Mouse (Mus musculus) G1E (cell line): ENCODE results near the gene Sh3kbp1. TPM values are rescaled to one million over a fixed set of nuclear protein-coding genes. Genes with fewer than 3 reads are reported as not detected.
A peak's percentile ranks its signal among the peaks of the same experiment; 100 is the strongest.

Experiments
- ATAC-seq: 2 replicates; pipeline ENCODE4 v1.8.0; 2016; ENCODE audit warnings: mild to moderate bottlenecking; ENCODE audit not compliant: insufficient number of reproducible peaks, poor library complexity, low FRiP score, severe bottlenecking; ENCODE audit errors: extremely low read depth
- DNase-seq: peaks from one replicate; pipeline ENCODE4 v3.0.0; 2012; ENCODE audit warnings: low spot score
- H3K27me3 ChIP-seq: 2 replicates; pipeline ENCODE4 v1.6.1; 2012; ENCODE audit warnings: mild to moderate bottlenecking, low read length, inconsistent platforms; ENCODE audit not compliant: insufficient read depth
- H3K36me3 ChIP-seq: replicated peaks from 2 replicates; pipeline ENCODE3; 2012; ENCODE audit warnings: mild to moderate bottlenecking, inconsistent platforms
- H3K4me1 ChIP-seq: 2 replicates; pipeline ENCODE4 v1.6.1; 2012; ENCODE audit warnings: low read depth, low read length, inconsistent platforms, mixed read lengths; ENCODE audit not compliant: insufficient read depth
- H3K4me3 ChIP-seq: 2 replicates; pipeline ENCODE4 v1.5.1; 2012; ENCODE audit warnings: low read depth, mild to moderate bottlenecking, inconsistent platforms, low read length, moderate library complexity, mixed read lengths
- H3K9me3 ChIP-seq: replicated peaks from 2 replicates; pipeline ENCODE4 v1.6.1; 2012; ENCODE audit warnings: inconsistent platforms
- CTCF ChIP-seq: IDR thresholded peaks from 2 replicates; pipeline ENCODE4 v1.5.1; 2012; ENCODE audit warnings: low read depth, low read length, inconsistent platforms, mixed read lengths
- GATA1 ChIP-seq: IDR thresholded peaks from 2 replicates; pipeline ENCODE4 v1.6.1; 2012; ENCODE audit warnings: borderline replicate concordance, low read length, inconsistent platforms, mixed read lengths
- GATA2 ChIP-seq: IDR thresholded peaks from 2 replicates; pipeline ENCODE4 v1.6.1; 2012; ENCODE audit warnings: low read depth, low read length, inconsistent platforms, borderline replicate concordance
- POLR2AphosphoS5 ChIP-seq: IDR thresholded peaks from 2 replicates; pipeline ENCODE4 v1.6.1; 2012; ENCODE audit warnings: low read depth, low read length, inconsistent platforms; ENCODE audit not compliant: insufficient replicate concordance
- TAL1 ChIP-seq: conservative IDR thresholded peaks from 2 replicates; pipeline ENCODE4 v1.6.1; 2012; ENCODE audit warnings: low read depth, low read length, inconsistent platforms, mixed read lengths
- polyA plus RNA-seq: library from polyadenylated mRNA; stranded (reverse); fragments of >175 nt; gene quantifications from 2 replicates; pipeline ENCODE4 v1.2.3, GENCODE M21; 2012
- total RNA-seq, 2 experiments: library from RNA; stranded (forward) in 1 of 2; stranded (reverse) in 1 of 2; fragments of 200-1000 nt in 1 of 2; fragments of >200 nt in 1 of 2; fragmentation: Nextera tagmentation in 1 of 2; gene quantifications; 2 replicates each; pipeline ENCODE4 v1.2.3; 2014 to 2017

The Sh3kbp1 gene
- total and polyA plus RNA-seq, 3 experiments: 13.3 to 242 (median 231) TPM

DNA sequence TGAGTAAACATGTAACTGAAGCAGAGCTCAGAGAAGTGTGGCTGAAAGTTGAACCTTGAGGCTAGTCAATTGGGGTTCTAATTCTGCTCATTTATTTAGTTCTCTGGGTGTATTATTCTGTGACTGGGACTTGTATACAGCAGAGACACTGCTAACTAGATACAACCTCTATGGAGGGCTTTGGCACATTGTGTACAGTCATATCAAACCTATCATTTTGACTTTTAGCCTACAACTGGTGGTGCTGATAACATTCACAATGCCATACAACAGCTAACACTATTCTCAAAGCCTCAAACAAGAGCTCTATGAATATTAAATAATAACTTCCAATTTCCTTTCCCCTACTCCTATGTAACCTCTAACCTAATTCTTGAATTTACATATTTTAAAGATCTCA is 129.2 kb downstream of the Sh3kbp1 start:
- TF ChIP-seq CTCF: no peak
- TF ChIP-seq TAL1: no peak
- TF ChIP-seq GATA1: no peak
- TF ChIP-seq GATA2: no peak
- no peak for TF ChIP-seq POLR2AphosphoS5
- Histone ChIP-seq H3K36me3 (peaks cover 2% of the 10 kb centered on the region), H3K4me3 (no peak overlapping the region), H3K9me3 (no peaks in the 10 kb centered on the region), H3K4me1 (peaks cover 26% of the 10 kb centered on the region), H3K27me3 (no peaks in the 10 kb centered on the region)
- no peak for ATAC-seq
- no peak for DNase-seq

DNA sequence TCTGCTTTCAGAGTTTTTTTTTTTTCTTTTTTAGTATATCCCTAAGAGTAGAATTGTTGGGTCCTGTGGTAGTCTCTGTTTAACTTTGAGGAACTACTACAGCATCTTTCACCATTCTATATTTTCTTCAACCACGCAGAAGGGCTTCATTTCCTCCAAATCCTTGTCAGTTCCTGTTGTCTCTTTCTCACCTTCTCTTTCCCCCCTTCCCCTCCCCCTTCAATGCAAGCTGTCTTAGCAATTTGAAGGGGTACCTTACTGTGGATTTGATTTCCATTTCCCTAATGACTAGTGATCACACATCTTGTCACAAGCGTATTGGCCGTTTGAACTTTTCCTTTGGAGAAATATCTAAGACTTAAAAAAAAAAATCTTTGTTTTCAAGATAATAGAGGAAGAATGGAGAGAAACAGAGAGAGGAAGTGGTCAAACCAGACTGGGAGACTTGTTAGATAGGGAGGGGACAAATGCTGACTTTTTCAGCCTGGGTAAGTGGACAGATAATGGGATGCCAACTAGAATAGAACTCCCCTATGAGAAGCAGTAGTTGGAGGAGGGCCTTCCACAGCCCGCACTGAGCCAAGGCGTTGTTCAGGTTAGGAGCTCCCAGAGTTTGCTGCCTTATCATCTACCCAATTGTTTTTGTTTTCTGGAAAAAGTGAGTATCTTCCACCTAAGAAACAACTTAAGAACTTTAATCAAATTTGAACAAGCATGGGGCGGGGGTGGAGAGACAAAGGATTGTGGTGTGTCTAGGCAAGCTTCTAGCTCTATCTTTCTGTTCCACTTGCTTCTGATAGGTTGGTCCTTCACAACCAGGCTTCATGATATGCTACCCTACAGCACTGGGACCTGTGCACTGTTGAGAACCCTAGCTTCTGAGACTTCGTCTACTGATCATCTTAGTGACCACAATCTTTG is 130.1 kb downstream of the Sh3kbp1 start:
- Histone ChIP-seq H3K4me1 (peaks cover 26% of the 10 kb centered on the region), H3K9me3 (no peaks in the 10 kb centered on the region), H3K4me3 (no peak overlapping the region; the same call in 1 of the 2 replicates), H3K36me3 (peaks cover 2% of the 10 kb centered on the region), H3K27me3 (no peaks in the 10 kb centered on the region)
- DNase-seq (peak; percentile 10), ATAC-seq (peak; percentile 61)
- TF ChIP-seq TAL1 (no peak), CTCF (no peak), GATA1 (no peak)

DNA sequence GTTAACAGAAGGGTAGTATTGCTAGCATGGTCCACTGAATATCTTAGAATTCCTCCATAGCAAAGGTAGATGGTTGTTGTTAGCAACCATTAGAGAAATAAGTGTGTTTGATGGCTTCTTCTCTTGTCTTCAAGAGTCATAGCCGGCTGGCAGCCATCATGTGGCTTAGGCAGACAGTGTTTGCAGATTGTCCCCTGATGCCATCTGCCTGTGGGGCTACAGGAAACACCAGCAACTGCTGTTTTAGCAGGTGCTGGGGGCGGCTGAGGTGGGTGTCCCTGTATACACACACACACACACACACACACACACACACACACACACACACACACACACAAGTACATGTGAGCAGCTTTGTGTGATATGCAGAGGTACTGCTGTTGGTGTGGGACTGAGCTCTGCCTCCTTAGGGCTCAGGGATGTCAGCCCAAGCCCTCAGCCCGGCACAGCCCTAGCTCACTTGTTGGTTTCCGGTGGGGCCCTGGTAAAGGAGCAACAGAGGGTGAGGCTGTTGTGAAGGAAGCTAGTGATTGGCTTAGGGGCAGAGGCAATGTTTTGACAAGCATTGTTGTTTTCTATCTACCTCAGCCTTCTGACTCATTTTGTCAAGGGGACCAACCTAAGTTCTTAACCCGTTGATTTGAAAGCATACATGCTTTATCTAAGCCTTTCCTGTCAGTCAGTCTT is 130.9 kb downstream of the Sh3kbp1 start:
- Histone ChIP-seq H3K4me1 (peaks cover 26% of the 10 kb centered on the region), H3K27me3 (no peaks in the 10 kb centered on the region), H3K9me3 (no peaks in the 10 kb centered on the region), H3K4me3 (peak overlapping the region; percentile 23; the same call in 1 of the 2 replicates), H3K36me3 (peaks cover 2% of the 10 kb centered on the region)
- DNase-seq (no peak), ATAC-seq (peak; percentile 74)
- TF ChIP-seq CTCF (no peak), TAL1 (no peak), POLR2AphosphoS5 (no peak)

DNA sequence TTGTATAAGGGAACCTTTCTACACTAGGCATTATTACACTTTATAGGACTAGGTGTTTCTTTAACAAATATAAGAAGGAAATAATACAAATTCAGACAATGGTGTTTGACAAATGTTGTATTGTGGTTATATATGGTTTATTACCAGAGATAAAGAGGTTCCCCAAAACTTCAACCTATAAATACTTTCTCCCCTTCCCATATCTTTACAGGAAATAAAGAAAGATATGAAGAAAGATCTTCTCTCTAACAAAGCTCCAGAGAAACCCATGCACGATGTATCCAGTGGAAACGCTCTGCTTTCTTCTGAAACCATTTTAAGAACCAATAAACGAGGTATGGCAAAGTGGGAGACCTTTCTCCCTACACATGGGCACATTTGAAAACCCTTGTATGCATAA is 136.7 kb downstream of the Sh3kbp1 start:
- Histone ChIP-seq H3K27me3 (no peaks in the 10 kb centered on the region), H3K4me1 (no peaks in the 10 kb centered on the region), H3K9me3 (no peaks in the 10 kb centered on the region), H3K4me3 (no peak overlapping the region), H3K36me3 (peaks cover 22% of the 10 kb centered on the region)
- TF ChIP-seq GATA1 (no peak), GATA2 (no peak), TAL1 (no peak), POLR2AphosphoS5 (no peak), CTCF (no peak)
- ATAC-seq (no peak), DNase-seq (no peak)

DNA sequence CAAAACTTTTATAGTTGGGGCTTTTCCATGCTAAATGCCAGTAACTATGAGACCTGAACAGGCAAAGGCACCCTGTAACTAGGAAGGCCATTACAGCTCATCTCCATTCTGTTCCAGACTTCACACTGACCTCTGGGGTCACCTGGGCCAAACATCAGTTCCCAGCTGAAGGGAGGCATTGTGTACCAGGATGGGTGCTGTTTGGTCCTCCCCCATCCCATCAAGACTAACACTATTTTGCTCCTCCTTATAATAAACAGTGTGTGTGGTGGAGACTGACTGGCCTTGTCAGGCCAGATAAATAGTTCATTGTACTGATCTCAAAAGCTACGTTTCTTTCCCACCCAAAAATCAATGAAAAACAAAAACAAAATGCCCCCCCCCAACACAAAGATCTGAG is 138.8 kb downstream of the Sh3kbp1 start:
- H3K27me3 ChIP-seq: no peaks in the 10 kb centered on the region
- no peaks in the 10 kb centered on the region for H3K4me1 ChIP-seq
- no peak for ATAC-seq
- no peak for DNase-seq
- H3K4me3 ChIP-seq: no peak overlapping the region
- peaks cover 26% of the 10 kb centered on the region for H3K36me3 ChIP-seq
- no peaks in the 10 kb centered on the region for H3K9me3 ChIP-seq
- TF ChIP-seq POLR2AphosphoS5 (no peak), TAL1 (no peak), CTCF (no peak), GATA2 (no peak), GATA1 (no peak)

DNA sequence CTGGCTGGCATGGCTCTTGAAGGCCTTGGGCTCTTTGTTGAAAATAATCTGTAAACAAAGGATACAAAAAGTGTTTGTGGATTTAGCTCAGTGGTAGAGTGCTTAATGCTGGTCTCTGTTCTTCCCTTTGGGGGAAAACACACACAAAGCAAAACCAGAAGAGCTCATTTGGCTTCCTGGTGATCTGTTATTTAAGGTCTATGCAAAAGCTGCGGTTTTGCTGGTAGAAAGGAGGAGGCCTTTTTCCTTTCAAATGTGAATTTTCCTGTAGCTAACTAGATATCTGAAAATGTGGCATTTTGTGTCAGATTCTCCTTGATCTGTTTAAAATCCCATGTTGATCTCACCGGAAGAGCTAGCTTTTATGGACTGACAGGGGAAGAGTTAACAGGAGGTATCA is 141.9 kb downstream of the Sh3kbp1 start:
- Histone ChIP-seq H3K27me3 (no peaks in the 10 kb centered on the region), H3K9me3 (no peaks in the 10 kb centered on the region), H3K36me3 (peaks cover 45% of the 10 kb centered on the region), H3K4me3 (no peak overlapping the region), H3K4me1 (no peaks in the 10 kb centered on the region)
- TF ChIP-seq TAL1 (no peak), GATA2 (no peak), POLR2AphosphoS5 (no peak), GATA1 (no peak), CTCF (no peak)
- ATAC-seq (no peak), DNase-seq (no peak)
